Mouse (Mus musculus) c-Kit-negative CD71-positive TER-119-positive erythroid progenitor cells, embryonic 14.5 days (primary cell): ENCODE measurements around the gene Parp2.
A peak's percentile ranks its signal among the peaks of the same experiment; 100 is the strongest.
"Not testable (repeated sequence)": the region's sequence is repeated elsewhere in the genome, so short reads cannot be mapped to it uniquely, and the experiment has no call there.

Experiments
- DNase-seq: peaks from one replicate; pipeline ENCODE4 v3.0.0-alpha.2; 2013; ENCODE audit warnings: low read depth, low spot score

The Parp2 gene

DNA sequence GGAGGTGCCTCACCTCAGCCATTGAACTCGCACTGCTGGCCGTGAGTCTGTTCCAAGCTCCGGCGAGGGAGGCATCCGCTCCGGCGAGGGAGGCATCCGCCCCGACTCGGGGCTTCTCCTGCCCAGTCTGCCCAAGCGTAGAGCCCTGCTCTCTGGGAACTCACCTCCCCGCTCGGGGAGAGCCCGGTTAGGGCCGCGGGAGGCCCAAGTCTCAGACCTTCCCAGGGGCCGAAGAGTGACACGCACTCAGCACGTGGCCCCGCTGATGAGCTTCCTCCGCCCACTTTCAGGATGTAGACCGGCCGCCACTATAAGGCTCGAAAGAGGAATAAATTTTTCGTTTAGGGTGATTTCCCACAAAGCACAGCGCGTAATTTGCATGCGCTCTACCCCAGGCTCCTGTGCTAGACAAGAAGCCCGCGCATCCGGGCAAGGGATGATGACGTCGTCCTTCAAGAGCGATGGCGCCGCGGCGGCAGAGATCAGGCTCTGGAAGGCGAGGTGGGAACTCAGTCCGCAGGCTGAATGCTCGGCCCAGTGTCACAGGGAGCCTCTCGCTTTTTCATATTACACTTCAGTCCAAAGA, at the start of gene Parp2, which contains the start of gene Ccnb1ip1:
Gene Parp2 (plus strand): TSS at position 355 of the 586 bp plus-strand sequence.
Gene Ccnb1ip1 (minus strand): TSS at position 246 of the 586 bp plus-strand sequence.
- DNase-seq = peak; percentile 93

DNA sequence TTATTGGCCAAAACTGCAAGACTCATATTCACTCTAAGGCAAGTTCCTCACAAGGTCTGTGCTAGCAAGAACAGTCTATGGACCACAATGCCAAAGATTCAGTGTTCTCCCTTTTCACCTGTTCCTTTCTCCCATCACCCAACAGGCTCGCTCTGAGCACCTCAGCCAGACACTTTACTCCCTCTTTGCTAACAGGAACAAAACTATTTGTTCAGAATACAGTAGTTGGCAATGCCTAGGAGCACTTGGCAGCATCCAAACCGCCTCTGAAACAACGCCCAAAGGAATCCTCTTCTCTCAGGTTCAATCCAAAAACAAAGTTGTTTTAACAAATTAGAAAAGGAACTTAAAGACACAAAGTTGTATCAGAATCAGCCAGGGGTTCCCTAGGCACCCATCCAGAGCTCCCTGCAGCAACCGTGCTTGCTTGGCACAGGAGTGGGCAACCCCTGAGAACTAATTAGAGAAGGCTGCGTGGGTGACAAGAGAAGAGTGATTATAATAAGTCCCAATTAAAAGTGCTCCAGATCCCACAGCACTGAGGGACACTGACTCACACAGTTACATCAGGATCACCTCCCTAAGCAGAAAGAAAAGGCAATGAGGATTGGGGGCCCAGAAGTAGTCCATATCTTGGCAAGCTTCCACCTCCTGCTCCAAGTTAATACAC, 49.1 kb upstream of the Parp2 start:
- DNase-seq = no peak

DNA sequence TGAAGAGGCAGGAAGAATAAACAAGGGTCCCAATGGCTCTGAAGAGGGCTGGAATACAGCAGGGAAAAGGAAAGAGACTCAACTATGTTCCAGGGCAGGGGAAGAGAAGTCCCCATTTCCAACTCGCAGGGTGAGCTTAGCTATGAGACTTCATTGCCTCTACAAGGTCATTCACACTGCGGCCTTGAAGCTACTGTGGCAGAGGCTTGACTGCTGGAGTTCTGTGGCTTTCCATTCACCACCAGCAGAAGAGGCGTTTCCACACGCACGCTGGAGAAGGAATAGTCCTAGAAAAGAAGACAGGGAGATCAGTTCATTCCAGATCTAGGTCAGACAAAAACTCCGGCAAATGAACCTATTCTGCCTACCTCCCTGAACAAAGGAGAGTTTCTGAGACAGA, 41.9 kb upstream of the Parp2 start:
- no peak for DNase-seq

DNA sequence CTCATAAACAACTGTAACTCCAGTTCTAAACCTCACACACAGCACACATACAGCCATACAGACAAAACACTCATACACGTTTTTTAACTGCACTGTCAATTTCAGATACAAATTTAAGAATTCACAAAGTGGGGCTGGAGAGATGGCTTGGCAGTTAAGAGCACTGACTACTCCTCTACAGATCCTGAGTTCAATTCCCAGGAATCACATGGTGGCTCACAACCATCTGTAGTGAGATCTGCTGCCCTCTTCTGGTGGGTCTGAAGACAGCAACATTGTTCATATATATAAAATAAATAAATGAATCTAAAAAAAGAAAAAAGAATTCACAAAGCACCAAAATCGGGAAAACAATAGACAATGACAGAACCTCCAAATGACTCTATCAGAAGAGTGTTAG, 36.3 kb upstream of the Parp2 start:
- no peak for DNase-seq

DNA sequence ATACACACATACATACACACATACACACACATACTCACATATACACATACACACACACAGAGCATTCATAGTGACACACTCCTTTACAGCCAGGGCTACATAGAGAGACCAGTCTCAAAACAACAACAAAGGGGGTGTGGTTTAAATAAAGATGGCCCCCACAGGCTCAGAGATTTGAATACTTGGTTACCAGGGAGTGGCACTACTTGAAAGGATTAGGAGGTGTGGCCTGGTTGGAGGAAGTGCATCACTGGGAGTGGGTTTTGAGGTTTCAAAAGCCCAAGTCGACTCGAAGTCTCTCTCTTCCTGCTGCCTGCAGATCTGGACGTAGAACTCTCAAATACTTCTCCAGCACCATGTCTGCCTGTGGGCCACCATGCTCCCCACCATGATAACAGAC, 25.5 kb upstream of the Parp2 start:
- no peak for DNase-seq

DNA sequence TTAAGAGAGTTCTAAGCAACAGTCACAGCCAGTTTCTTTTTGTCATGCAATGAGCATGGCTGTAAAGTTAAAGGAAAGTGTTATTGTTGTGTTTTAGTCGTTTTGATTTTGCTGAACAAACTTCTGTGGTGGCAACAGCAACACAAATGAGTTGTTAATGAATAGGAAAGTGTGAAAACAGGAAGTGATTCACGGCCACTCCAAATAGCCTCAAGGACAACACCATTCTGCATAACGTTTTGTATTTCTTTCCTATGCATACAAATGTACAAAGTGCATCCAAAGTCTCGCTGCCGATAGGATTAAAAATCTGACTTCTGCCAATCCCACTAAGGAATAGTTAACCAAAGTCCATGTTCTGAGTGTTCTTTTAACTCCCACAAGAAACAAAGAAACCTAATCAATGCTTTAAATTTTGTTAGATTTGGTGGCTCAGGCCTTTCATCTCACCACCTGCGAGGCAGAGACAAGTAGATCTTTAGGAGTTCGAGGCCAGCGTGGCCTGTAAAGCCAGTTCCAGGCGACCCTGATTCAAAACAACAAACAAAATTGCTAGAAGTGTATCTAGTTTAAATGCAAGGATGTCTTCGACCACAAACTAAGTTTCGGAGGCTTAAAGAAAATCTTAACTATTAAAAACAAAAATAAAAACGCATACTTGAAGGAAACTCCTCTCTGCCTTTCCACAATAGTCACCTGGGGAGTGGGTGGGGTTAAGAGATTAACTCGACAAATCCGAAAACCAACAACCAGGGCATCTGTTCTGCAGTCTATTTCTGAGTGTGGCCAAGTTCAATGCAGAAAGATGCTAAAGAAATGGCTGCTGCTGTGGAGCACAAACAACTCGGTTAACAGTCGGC, 23.0 kb upstream of the Parp2 start:
- no peak for DNase-seq

DNA sequence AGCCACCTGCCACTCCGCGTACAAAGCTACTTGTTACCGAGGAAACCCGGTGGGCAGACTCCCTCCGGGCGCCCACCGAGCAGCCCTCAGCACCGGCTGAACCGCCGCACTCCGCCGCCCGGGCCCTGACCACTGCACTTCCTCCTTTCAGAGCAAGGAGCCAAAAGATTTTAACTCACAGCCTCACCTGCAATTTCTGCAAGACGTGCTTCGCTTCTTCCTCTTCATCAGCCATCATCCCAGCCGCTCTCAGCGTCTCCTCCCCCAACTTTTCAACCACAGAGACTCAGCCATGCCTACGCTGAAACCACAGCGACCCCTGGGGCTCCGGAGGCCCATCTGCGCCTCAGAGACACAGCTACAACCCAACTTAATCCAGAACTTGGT, 22.4 kb upstream of the Parp2 start, which contains the start of gene Ttc5:
Gene Ttc5 (minus strand): TSS at position 269 of the 387 bp plus-strand sequence.
- peak; percentile 79 for DNase-seq

DNA sequence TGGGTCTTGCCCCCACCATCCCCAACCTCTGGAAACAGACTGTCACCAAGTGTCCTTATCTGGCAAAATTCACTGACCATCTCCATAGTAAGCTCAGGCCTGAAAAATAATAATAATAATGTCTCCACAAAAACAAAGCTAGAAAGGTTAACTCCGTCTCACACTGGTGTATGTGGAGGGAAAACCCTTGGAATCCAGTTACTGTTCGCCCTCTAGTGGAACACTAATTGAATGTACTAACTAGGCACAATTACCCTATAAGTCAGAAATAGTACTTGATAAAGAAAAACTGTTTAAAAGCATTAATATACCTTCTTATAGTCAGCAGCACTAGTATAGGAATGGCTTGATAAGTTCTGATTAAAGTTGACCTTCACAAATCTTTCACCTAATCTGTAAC, 19.5 kb upstream of the Parp2 start:
- DNase-seq = no peak

DNA sequence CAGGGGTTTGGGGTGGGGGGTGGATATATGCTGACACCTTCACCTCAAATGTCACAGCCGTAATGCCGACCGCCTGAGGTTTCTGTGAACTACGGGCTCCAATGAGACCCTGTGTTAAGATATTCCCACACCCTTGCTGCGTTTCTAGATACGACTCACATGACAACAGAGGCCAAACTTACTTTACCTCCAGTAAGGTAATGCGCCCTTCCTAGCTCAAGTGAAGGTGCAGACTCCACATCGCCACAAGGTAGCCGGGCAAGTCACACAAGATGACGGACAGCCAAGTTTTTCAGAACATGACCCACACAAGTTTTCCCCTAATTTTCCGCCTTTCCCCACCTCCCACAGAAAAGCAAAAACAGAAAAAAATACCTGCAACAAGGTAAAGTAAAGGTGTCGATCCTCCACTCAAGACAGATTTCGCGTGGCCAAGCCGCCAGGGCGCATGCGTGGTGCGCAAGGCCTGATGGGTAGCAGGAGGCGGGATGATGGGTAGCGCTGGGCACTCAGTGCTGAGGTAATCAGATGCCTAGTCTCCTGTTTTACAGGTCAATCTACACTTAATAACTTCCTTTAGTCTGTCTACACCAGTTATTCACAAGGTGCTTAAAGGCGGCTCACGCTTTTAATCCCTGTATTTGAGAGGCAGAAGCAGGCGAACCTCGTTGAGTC, 12.2 kb upstream of the Parp2 start:
- no peak for DNase-seq

DNA sequence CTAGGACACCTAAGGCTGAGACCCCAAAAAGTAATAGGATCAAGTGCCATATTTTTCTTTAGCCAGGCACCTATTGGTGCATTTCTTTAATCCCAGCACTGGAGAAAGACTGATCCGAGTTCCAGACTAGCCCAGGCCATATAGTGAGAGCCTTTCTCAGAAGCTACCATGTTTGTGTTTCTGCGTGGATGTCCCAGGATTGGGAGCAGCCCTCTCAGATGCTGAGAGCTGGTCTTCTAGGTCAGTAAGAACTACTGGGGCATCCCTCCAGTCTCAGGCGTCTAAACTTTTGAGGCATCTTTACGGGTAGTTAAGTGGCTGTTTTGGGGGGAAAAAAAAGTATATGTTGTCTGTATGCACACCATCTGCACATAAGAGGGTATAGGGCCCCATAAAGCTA, 11.7 kb upstream of the Parp2 start:
- DNase-seq = no peak

DNA sequence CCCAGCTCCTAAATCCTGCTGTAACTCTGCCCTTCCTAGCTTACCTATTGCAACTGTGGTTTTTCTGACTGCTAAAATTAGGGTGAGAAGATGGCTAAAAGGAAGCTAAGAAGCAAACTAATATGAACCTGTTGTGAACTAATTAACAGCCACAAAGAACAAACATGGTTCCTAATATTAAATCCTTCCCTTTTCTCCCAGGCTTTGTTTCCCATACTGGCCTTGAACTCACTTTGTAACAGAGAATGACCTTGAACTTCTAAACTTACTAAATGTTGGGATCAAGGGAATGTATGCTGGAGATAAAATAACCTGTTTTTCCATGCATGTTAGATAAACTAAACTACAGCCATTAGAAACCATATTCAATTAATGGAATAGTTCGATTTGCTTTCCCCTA, 11.2 kb upstream of the Parp2 start:
- no peak for DNase-seq

DNA sequence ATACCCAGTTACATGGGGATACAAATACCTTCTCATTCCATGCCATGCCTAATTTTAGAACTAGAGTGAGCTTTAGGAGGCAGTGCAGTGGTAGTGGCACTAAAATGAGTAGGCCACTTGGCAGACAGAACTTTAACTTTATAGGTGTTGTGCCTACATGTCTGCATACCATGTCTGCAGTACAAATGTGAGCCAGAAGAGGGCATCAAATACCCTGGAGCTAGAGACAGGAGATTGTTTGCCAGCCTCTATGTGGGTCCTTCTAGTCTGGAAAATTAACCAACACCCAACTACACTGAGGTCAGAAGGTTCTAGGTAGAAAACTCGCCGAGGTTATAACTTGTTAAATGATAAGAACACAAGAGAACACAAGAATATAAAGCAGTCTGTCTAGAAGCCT, 9.1 kb upstream of the Parp2 start:
- no peak for DNase-seq

DNA sequence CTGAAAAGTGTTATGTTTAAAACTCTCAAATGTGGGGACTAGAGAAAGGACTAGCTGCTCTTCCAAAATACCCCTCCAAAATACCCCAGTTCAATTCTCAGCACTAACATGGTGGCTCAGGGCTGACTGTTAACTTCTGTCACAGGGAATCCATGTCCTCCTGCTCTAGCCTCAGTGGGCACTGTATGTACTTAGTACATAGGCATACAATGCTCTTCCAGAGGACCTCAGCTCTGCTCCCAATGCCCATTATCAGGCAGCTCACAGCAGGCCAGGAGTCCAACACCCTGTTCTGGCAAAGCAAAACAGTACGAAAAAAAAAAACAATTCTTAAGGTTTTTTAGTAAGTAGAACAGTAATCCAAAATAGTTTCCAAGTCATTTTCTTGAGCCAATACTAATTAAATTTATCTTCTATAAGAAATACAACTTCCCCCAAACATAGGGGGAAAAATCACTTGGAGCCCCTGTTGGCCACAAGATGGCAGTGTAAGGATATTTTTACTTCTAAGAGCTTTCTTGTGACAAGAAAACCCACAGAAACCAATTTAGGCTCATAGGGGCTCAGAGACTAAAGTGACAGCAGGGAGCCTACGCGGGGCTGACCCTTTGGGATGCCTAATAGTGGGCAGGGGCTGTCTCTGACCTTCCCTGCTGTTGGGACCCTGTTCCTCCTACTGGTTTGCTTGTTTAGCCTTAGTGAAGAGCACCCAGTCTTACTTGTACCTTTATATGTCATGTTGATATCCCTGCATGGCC, 8.0 kb upstream of the Parp2 start:
- DNase-seq = no peak

DNA sequence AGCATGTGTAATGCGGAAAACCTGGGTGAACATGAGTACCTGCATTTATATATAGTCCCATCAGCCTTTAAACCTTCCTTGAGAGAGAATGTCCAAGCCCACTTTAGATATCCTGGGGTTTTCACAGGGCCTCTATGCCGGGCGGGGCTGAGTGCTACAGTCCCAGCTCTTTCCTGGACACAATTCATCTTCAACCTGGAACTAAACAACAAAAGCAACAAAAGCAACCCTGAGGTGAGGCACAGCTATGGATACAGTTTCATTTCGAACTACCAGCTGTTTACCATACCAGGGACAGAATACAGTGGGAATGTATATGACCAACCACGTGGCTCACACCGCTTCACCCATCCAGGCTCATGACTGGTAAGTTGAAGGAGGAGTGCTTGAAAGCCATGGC, 5.2 kb upstream of the Parp2 start:
- DNase-seq = no peak

DNA sequence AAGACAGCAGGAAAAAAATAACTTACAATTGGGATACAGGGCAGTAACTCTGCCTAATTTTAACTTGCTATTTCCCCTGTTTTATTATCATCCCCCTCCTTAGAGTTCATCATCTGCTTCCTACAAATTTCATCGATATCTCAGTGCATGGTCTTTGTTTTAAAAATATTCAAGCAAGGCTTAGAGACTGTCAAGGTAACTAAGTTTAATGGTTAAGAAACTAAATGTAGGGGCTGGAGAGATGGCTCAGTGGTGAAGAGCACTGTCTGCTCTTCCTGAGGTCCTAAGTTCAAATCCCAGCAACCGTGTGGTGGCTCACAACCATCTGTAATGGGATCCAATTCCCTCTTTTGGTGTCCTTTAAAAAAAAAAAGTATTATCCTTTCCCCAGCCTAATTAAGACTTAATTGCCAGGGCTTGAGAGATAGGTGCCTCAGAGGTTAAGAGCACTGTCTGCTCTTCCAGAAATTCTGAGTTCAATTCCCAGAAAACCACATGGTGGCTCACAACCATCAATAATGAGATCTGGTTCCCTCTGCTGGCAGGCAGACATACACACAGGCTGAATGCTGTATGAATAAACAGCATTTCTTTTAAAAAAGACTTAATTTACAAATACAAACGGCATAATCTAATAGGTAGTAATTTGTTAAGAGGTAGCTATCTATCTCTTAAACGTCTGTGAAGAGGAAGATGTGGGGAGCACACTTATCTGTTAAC, 4.6 kb upstream of the Parp2 start:
- peak; percentile 71 for DNase-seq

DNA sequence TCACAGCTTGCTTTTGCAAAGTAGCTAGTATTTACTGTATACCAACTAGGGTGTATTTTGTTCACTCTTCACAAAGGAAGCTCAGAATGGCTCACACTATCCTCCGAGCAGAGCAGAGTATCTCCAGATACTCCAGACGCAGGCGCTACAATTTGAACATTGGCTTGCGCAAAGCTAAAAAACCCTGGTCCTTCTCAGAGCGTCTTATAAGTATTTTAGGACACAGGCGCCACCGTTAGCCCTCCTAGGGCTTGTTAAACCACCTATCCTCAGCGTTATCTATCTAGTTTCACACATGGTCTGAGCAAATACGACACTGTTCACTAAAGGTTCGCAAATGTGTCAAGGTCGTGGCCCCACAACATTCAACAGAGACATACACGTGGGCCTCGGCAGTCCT, 3.0 kb upstream of the Parp2 start:
- DNase-seq = no peak

DNA sequence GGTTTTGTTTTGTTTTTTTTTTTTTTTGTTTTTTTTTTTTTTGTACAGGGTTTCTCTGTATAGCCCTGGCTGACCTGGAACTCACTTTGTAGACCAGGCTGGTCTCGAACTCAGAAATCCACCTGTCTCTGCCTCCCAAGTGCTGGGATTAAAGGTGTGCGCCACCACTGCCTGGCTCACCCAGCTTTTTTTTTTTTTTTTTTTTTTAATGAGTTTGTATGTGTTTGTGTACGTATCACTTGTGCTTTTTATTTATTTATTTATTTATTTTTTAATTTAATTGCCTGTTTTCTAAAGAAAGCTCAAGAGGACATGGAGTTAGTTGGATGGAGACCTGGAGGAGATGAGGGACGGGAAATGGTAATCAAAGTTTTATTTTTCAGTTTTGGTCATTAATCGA, 1.2 kb upstream of the Parp2 start:
- DNase-seq = not testable (repeated sequence)

DNA sequence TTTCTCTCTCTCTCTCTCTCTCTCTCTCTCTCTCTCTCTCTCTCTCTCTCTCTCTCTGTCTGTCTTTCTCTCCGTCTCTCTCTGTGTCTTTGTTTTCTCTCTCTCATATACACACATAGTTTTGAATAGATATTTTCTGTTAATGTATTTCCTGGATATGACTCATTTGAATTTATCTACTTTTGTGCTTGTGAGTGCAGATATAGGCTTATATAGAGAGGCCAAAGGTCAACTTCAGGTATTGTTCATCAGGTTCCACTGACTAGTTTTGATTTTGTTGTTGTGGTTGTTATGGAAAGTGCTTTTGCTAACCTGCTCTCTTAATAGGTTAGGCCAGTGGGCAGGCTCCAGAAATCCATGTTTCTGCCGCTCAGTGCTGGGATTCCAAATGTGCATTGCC, 5.4 kb downstream of the Parp2 start:
- no peak for DNase-seq

DNA sequence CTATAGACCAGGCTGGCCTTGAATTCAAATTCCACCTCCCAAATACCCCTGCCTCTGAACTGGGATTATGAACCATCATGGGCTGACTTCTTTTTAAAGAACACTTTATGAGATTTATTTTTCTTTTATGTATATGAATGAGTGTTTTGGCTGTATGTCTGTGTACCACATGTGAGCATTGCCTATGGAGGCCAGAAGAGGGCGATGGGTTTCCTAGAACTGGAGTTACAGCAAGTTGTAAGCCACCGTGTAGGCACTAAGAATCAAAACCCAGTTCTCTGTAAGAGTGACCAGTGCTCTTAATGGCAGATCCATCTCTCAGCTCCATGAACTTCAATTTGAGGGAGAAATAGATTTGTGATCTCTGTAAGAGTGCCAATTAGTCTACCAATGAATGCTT, 15.6 kb downstream of the Parp2 start:
- no peak for DNase-seq

DNA sequence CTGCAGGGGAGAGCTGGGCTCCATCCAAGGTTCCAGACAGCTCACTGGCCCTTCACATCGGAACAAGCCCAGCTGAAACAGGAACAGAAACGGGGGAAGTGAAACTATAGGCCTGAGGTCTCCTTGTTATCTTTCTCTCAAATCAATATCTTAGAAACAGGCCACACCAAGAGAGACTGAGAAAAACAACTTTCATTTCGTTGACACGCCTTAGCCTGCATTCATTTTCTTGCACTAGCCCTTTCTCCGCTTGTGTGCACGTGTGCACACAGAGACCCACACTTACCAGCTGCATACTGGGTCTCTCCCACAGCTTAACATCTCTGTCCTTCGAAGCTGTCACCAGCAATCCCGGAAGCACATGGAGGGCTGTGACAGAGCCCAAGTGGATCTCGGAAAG, 16.6 kb downstream of the Parp2 start:
- no peak for DNase-seq

DNA sequence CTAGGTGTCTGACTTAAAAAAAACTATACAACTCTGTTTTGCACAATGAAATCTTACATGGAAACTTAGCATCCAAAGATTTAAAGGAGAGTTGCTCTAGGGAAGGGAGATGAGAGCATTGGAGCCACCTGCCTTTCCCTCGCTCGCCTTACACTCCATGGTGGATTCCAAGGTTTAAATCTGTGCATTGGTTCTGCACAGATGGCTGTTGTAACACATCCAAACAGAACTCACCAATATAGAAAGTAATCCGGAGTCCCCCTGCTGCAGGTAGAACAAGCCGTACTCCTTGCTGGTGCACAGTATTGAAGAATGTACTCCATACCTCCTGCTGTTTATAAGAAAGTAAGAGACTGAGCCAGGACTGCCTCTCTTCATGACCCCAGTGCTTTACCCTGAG, 18.9 kb downstream of the Parp2 start:
- DNase-seq = no peak
